Mouse (Mus musculus) retina, postnatal 1 day (tissue): Measurements from ENCODE around the gene Eef1akmt4.
A peak's percentile ranks its signal among the peaks of the same experiment; 100 is the strongest.

Experiments used
- DNase-seq: peaks from one replicate; pipeline ENCODE4 v3.0.0-alpha.2; 2012

The Eef1akmt4 gene

GRCm38 (mm10) chr16:20611357-20612227 lies at the start of gene Eef1akmt4, which contains the start of the genes Gm49333 and Alg3:
TSS of gene Eef1akmt4 (plus strand) at chr16:20611593.
TSS of gene Gm49333 (plus strand) at chr16:20611610.
TSS of gene Alg3 (minus strand) at chr16:20611735.
- peak; percentile 96 for DNase-seq

GRCm38 (mm10) chr16:20565075-20565474 lies 46.3 kb upstream of the Eef1akmt4 start:
- DNase-seq: no peak

- peak; percentile 59 for DNase-seq
These were observed 21.9 kb upstream of the Eef1akmt4 start, which contains the start of gene Vwa5b2 for GRCm38 (mm10) chr16:20589366-20589938. TSS of gene Vwa5b2 (plus strand) at chr16:20589471.

- DNase-seq: peak; percentile 69
These were observed 21.3 kb upstream of the Eef1akmt4 start for GRCm38 (mm10) chr16:20589939-20590679.

- no peak for DNase-seq
These were observed 20.7 kb upstream of the Eef1akmt4 start for GRCm38 (mm10) chr16:20590680-20591038.

- DNase-seq: peak; percentile 25
These were observed 20.2 kb upstream of the Eef1akmt4 start for GRCm38 (mm10) chr16:20591076-20591705.

- DNase-seq: peak; percentile 58
These were observed 16.2 kb upstream of the Eef1akmt4 start for GRCm38 (mm10) chr16:20595060-20595673.

- no peak for DNase-seq
These were observed 15.7 kb upstream of the Eef1akmt4 start for GRCm38 (mm10) chr16:20595737-20596136.

- no peak for DNase-seq
These were observed 14.5 kb upstream of the Eef1akmt4 start for GRCm38 (mm10) chr16:20596687-20597441.

- no peak for DNase-seq
These were observed 10.9 kb upstream of the Eef1akmt4 start for GRCm38 (mm10) chr16:20600511-20600910.

- DNase-seq: peak; percentile 44
These were observed 6.7 kb upstream of the Eef1akmt4 start for GRCm38 (mm10) chr16:20604705-20605104.

GRCm38 (mm10) chr16:20610501-20611356 lies 664 bp upstream of the Eef1akmt4 start:
- peak; percentile 93 for DNase-seq

GRCm38 (mm10) chr16:20619541-20620398 lies 8.4 kb downstream of the Eef1akmt4 start:
- peak; percentile 67 for DNase-seq

- no peak for DNase-seq
These were observed 9.0 kb downstream of the Eef1akmt4 start for GRCm38 (mm10) chr16:20620399-20620735.

GRCm38 (mm10) chr16:20620751-20621190 lies 9.4 kb downstream of the Eef1akmt4 start:
- peak; percentile 68 for DNase-seq

GRCm38 (mm10) chr16:20621191-20621990 lies 10.0 kb downstream of the Eef1akmt4 start, which contains the start of gene Camk2n2:
TSS of gene Camk2n2 (minus strand) at chr16:20621287.
- peak; percentile 76 for DNase-seq

- peak; percentile 79 for DNase-seq
These were observed 10.7 kb downstream of the Eef1akmt4 start for GRCm38 (mm10) chr16:20621991-20622685.

GRCm38 (mm10) chr16:20623211-20623610 lies 11.8 kb downstream of the Eef1akmt4 start:
- no peak for DNase-seq
